Mouse (Mus musculus): Measurements from ENCODE around the gene Magel2.

The Magel2 gene

GRCm38 (mm10) chr7:62376510-62377304 lies at the start of gene Magel2:
Gene Magel2, plus strand, starts transcription at chr7:62377010.
- DNase-seq (ENCODE audit: low spot score) = no peak

DNA sequence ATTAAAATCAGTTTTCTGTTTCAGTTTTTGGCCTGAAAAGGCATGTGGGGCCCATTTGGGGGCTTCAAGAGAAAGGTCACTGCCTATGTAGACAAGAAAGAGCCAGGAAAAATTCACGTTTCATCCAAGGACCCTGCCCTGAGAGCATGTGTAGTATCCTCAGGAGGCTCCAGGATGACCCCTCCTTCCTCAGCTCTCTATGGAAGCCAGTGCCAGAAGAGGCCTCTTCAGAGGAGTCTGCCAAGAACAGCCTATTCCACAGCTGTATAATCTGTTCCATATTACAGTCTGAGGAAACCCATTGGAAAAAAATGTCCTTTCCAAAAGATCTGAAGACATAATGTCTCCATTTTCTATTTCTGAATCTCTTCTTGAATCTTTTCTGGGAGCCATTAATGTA lies 31.4 kb upstream of the Magel2 start:
- DNase-seq (ENCODE audit: low spot score) = no peak

- no peak for DNase-seq (ENCODE audit: low spot score)
These were observed 30.5 kb upstream of the Magel2 start, which contains the start of gene Ndn for GRCm38 (mm10) chr7:62346269-62346668. Gene Ndn, plus strand, starts transcription at chr7:62346569.

DNA sequence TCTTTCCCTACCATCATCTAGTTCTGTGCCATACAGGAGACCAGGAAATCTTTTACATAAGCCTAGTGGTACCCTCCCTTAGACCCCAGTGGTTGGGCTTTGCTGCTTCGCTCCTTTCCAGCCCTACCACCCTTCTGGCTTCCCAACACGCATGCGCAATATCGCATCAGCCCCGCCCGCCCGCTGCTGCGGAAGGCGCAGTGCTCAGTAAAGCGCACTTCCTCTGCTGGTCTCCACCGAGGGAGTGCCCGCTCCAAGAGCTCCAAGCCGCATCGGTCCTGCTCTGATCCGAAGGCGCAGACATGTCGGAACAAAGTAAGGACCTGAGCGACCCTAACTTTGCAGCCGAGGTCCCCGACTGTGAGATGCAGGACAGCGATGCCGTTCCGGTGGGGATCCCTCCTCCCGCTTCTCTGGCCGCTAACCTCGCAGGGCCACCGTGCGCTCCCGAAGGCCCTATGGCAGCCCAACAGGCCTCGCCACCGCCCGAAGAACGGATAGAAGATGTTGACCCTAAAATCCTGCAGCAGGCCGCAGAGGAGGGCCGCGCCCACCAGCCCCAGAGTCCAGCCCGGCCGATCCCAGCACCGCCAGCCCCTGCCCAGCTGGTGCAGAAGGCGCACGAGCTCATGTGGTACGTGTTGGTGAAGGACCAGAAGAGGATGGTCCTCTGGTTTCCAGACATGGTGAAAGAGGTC lies 28.6 kb upstream of the Magel2 start:
- no peak for DNase-seq (ENCODE audit: low spot score)

DNA sequence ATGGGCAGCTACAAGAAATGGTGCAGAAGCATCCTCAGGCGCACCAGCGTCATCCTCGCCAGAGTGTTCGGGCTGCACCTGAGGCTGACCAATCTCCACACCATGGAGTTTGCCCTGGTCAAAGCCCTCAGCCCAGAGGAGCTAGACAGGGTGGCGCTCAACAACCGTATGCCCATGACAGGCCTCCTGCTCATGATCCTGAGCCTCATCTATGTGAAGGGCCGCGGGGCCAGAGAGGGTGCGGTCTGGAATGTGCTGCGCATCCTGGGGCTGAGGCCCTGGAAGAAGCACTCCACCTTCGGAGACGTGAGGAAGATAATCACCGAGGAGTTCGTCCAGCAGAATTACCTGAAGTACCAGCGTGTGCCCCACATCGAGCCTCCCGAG lies 28.0 kb upstream of the Magel2 start:
- DNase-seq (ENCODE audit: low spot score) = no peak

- DNase-seq (ENCODE audit: low spot score) = no peak
These were observed 25.5 kb upstream of the Magel2 start for GRCm38 (mm10) chr7:62351266-62351665.

DNA sequence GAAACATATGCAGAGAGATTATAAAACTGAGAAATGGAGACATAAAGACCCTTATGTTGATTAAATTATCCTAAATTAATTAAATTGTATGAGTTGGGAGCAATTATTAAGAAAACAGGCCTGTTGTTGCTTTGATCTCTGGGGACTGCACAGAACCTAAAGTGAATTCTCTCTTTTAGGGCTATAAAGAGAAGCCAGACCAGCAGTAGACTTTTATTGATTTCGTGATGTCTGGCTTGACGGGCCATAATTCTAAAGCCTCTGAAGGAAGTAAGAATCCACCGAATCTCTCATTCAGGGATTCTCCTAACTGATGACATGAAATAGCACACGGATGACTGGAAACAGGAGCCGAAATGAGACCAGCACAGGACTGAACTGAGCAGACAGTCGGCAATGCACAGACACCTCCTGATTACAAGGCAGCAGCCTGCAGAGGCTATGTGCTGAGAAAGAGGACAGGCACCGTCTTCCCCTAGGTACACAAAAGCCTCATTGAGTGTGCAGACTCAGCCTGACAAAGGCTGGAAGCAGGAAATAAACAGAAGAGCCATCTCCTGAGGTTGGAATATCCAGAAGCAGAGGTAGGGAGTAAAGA lies 11.7 kb upstream of the Magel2 start:
- no peak for DNase-seq (ENCODE audit: low spot score)

DNA sequence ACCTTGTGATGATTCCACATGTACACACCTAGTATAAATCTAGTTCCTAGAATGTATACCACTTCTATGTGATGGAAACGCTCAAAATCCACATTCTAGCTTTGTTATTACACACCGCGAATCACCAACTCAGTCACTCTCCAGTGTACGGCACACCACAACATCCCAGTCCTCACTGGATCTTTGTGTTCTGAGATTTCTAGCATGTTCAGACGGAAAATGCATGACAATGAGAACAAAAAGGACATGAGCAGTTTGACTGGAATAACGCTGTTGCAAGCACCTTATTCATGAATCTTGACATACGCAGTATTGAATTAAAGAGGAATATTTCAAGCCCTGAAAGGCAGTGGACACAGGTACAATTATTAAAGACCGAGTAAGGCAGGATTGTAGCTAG lies 10.1 kb upstream of the Magel2 start:
- DNase-seq (ENCODE audit: low spot score) = no peak

DNA sequence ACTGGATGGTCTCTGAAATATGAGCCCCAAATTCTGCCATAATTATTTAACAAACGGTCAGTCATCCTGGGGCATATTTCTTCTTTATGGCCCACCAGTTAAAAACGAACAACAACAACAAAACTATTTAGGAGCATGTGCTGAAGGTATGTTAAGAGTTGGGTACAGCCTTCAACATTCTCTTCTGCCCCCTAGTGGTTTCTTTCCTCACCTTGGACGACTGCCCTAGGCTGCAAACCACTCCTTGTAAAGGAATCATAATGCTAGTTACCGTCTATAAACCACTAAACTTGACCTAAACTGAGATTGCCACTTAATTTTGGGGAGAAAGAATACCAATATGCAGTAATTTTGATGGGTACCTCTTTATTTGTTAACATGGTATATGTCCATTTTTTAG lies 1.2 kb upstream of the Magel2 start:
- DNase-seq (ENCODE audit: low spot score) = no peak

DNA sequence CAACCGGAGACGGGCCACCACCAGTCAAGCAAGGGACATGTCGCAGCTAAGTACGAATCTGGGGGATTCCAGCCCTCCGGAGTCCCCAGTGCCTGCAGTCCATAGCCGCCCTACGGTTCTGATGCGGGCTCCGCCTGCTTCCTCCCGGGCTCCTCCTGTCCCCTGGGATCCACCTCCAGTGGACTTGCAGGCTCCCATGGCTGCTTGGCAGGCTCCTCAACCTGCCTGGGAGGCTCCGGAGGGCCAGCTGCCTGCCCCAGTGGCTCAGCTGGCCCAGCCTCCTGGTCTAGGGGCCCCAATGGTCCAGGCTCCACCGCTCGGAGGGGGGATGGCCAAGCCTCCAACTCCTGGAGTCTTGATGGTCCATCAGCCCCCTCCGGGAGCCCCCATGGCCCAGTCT lies 503 bp downstream of the Magel2 start:
- DNase-seq (ENCODE audit: low spot score) = no peak

GRCm38 (mm10) chr7:62378529-62378928 lies 1.7 kb downstream of the Magel2 start:
- no peak for DNase-seq (ENCODE audit: low spot score)

DNA sequence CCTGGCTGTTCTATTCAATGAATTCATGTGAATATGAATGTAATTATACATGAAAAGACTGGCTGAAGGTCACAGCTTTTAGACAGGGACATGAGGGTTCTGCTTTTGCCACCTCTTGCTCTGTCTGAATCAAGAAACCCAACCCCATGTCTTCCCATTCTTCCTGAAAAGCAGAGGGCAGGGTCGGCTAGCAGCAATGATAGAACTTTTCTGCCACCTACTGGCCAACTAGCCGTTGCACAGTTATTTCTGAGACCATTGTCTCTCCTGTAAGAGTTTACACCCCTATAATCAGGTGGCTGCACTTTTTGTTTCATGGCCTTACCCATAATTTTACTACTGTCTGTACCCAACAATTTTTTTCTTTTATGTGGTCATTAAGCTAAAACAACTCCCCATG lies 5.6 kb downstream of the Magel2 start:
- DNase-seq (ENCODE audit: low spot score) = no peak

GRCm38 (mm10) chr7:62388291-62388690 lies 11.5 kb downstream of the Magel2 start:
- DNase-seq (ENCODE audit: low spot score) = no peak

DNA sequence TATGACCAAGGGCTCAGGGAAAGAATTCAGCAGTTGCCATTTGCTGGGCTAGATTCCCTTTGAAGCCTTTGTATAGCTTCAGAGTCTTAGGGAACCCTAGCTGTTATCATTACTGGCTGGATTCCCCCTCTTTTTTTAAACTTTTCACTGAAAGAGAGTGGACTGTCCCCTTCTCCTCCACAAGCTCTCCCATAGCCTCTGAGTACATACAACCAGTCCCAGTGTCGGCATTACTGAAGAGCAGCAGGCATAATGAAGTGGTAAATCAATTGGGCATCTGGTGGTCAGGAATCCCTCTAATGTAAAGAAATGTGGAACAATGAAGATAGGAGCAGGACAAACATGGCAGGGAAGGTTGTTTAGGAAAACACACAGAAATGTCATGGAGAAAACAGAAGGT lies 15.4 kb downstream of the Magel2 start:
- no peak for DNase-seq (ENCODE audit: low spot score)

GRCm38 (mm10) chr7:62406573-62407050 lies 29.8 kb downstream of the Magel2 start:
- no peak for DNase-seq (ENCODE audit: low spot score)

DNA sequence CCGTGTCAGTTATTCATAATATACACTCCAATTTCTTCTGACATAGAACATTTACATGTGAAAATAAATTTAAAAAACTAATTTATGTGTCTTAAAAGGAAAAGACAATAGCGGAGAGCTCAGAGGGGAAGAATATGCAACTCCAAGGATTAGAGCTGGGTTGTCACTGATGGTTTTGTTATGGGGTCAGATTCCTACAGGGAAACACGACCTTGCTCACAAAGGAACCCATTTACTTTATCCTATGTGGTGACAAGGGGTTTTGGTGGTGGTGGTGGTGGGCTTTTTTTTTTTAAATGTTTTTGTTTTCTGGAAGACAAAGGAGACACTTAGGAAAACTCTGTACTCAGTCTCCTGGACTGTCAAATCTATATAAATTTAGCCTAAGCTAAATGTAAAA lies 31.0 kb downstream of the Magel2 start:
- DNase-seq (ENCODE audit: low spot score) = no peak

DNA sequence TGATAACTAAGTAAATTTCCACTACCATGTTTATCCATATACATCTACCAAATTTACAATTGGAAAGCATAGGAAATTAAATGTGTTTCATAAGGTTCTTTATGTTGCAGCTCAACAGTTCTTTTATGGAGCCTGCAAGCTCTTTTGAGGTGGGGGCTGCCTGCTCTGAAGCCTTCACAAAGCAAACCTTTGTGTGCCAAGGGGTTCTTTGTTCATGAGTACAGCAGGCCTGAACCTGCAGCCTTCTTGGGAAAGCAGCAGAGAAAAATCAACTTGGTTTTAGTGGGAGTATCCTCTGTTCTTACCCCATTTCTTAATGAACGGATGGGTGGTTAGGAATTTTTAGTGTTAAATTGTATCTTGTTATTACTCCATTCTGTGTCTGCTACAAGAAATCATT lies 38.4 kb downstream of the Magel2 start:
- no peak for DNase-seq (ENCODE audit: low spot score)

GRCm38 (mm10) chr7:62416173-62416572 lies 39.4 kb downstream of the Magel2 start:
- no peak for DNase-seq (ENCODE audit: low spot score)

DNA sequence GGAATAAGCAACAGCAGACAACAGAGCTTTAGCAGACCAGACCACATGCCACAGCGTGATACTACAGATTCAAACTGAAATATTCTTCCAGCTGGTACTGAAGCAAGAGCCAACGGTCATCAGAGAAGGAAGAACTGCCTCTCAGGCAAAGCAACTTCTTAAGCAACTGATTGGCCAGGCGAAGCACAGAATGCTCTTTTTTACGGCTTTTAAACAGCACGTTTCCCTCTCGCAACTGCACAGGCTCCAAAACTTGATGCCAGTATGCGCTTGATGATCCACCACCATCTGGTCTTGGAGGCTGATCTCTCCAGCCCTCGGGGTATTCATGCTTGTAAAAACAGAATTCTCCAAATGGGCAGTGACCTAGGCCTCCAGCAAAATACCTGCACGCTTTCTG lies 41.5 kb downstream of the Magel2 start:
- no peak for DNase-seq (ENCODE audit: low spot score)

DNA sequence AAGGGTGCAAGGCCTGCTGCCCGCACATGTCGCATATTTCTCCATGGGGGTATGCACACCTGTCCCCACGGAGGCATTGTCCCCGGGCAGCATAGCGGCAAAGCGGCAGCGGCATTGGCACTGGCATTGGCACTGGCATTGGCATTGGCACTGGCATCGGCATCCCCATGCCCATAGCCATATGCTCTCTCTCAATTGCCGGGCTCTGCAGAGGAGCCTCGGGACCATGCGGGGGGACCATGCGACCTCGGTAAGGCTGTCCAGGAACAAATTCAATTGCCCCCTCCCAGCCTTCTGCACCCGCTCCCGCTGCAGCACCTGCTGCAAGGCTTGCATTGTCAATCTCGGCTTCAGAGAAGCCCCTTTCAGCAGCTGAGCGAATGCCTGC lies 42.3 kb downstream of the Magel2 start:
- DNase-seq (ENCODE audit: low spot score) = no peak

DNA sequence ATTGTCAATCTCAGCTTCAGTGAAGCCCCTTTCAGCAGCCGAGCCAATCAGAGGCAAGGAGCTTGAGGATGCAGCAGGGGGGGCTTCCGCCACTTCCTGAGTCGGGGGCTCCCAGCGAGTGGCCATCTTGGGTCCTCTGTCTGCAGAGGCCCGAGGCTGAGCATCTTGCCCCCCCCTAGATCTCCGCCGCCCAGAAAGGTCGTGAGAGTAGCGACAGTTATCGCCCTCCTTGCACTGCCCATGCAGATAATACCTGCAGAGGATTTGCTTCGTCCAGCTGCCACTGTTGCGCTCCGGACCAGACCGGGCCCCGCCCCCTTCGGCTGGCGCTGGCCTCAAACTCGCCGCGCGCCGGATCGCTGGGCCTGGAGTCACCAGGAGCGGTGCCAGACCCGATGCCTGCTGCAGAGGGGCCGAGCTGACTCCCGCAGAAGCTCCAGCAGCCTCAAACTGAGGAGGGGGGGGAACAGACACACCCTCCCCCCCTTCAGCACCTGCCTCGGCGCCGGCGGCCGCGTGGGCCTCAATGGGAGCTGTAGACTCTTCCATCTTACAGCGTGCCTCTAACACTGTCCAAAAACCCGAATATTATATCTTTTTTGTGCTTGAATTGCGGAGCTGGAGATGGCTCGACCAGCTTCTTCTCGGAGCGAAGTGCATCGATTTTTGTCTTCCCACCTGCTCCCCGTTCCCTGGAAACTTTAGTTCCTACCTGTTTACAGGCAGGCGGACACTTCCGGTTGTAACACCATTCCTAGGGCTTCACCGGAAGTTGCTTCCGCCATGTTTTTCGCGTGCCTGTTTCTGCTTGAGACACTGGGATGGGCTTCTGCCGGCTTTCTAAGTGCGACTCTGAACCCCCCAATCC lies 42.9 kb downstream of the Magel2 start, which contains the start of gene Mkrn3:
Gene Mkrn3 (minus strand): TSS at position 647 of the 868 bp plus-strand sequence.
- no peak for DNase-seq (ENCODE audit: low spot score)

- DNase-seq (ENCODE audit: low spot score) = no peak
These were observed 43.8 kb downstream of the Magel2 start for GRCm38 (mm10) chr7:62420566-62420965.

Data from spleen, adult 12 weeks (tissue).